Mouse (Mus musculus) spleen, adult 10 weeks (tissue): Measurements from ENCODE around the gene Map7d1. TPM values are rescaled to one million over a fixed set of nuclear protein-coding genes. Genes with fewer than 3 reads are reported as not detected.

Source experiments
- polyA plus RNA-seq: library from polyadenylated mRNA; stranded (reverse); fragments of 350-450 nt; fragmentation: Illumina TruSeq; extraction: RNeasy Lipid Tissue Mini Kit (QIAGEN cat#74804); gene quantifications from one replicate; pipeline ENCODE4 v1.2.3, GENCODE M21; 2015; ENCODE audit warnings: low replicate concordance; ENCODE audit not compliant: insufficient read depth

The Map7d1 gene
- 30.9 TPM for polyA plus RNA-seq

GRCm38 (mm10) chr4:126256131-126256791, at the start of gene Map7d1:
TSS of gene Map7d1 (minus strand) at chr4:126256343.

GRCm38 (mm10) chr4:126286492-126286891, 30.3 kb upstream of the Map7d1 start, which contains the start of gene Col8a2:
TSS of gene Col8a2 (plus strand) at chr4:126286793.

DNA sequence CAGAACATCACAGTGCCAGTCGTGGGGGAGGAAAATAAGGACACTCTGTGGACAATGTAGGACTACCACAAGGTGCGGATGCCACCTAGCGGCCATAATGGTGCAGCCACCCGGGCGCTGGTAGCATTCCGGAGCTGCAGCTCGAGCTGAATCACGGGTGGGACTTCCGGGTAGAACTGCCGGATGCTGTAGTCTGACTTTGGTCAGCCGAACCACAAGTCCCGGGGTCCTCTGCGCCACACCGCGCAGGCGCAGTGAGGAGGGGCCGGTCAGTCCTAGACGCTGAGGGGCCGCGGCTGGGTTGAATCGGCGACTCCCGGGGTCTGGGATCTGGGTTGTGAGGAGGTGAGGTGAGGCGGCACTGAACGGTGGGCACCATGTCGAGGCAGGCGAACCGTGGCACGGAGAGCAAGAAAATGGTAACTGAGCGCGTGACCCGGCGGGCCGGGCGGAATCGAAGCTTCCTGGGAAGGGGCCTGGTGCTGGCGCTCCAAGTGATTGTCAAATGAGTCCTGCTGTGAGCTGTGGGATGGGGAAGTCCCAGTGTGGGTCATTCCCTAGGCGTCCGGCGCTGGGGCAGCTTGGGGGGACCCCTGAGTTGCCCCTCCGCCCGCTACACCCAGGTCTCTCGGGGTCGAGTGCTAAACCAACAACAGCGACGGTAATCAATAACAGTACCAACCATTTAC, 6.1 kb upstream of the Map7d1 start, which contains the start of gene Trappc3:
TSS of gene Trappc3 (plus strand) at position 207 of the 689 bp plus-strand sequence.

DNA sequence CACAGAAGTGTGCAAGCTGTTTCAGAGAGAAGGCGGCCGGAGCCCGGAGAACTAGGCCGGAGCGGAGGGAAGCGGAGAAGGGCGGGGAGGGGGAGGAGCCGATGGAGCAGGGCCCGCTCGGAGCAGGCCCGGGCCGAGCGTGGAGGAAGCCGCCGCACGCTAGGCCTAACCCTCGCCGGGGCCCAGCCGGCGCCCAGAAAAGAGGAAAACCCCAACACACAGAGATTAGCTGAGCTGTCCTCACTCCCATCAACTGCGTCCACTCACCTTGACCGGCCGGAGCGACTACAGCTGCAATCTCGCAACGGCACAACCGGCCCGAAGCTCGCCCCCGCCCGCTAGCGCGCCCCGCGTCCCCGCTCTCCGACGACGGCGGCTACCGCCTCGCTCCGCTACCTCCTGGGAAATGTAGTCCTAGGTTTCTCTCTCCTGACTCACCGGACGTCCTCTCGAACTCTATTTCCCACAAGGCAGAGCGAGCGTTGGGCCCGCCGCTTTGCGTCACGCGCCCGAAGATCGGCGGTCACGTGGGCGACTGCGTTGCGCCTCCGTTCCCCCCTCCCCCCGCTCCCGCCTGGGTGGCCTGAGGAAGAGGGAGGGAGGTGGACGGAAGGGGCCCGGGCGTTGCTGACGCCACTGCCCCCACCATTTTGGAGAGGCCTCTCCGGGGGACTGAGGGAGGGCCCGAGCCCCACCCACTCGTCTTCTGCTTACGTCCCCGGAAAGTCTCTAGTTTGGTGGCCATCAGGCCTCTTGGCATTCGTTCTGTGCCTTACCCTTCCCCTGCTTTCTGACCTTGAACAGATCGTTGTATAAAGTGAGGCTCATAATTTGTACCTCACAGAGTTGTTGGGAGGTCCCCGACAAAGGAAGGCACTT, 53.6 kb downstream of the Map7d1 start, which contains the start of gene Thrap3:
TSS of gene Thrap3 (minus strand) at position 458 of the 879 bp plus-strand sequence.

Other genes starting within 250 kb of the Map7d1 start
- 39.9 TPM for gene Csf3r, start 231.8 kb downstream of the Map7d1 start, polyA plus RNA-seq
- 68.2 TPM for gene Mrps15, start 209.4 kb downstream of the Map7d1 start, polyA plus RNA-seq
- gene Oscp1, start 197.8 kb downstream of the Map7d1 start, polyA plus RNA-seq = 1.8 TPM
- gene Lsm10, start 159.7 kb downstream of the Map7d1 start, polyA plus RNA-seq = 13.7 TPM
- 17.5 TPM for gene Stk40, start 152.4 kb downstream of the Map7d1 start, polyA plus RNA-seq
- 1.0 TPM for gene Eva1b, start 108.6 kb downstream of the Map7d1 start, polyA plus RNA-seq
- 1.6 TPM for gene Sh3d21, start 92.9 kb downstream of the Map7d1 start, polyA plus RNA-seq
- 350 TPM for gene Thrap3, start 53.6 kb downstream of the Map7d1 start, polyA plus RNA-seq
- gene Trappc3, start 6.0 kb upstream of the Map7d1 start, polyA plus RNA-seq = 53.5 TPM
- 3.9 TPM for gene Col8a2, start 30.4 kb upstream of the Map7d1 start, polyA plus RNA-seq
- 10.1 TPM for gene Adprhl2, start 65.4 kb upstream of the Map7d1 start, polyA plus RNA-seq
- gene Tekt2, start 69.3 kb upstream of the Map7d1 start, polyA plus RNA-seq = 2.1 TPM
- 15.7 TPM for gene Ago3, start 173.2 kb upstream of the Map7d1 start, polyA plus RNA-seq
- 42.0 TPM for gene Ago1, start 212.2 kb upstream of the Map7d1 start, polyA plus RNA-seq